Mouse (Mus musculus) heart, embryonic 11.5 days (tissue): Measurements from ENCODE around the gene Ppp1r14d. TPM values are rescaled to one million over a fixed set of nuclear protein-coding genes. Genes with fewer than 3 reads are reported as not detected.
A peak's percentile ranks its signal among the peaks of the same experiment; 100 is the strongest.

ENCODE experiments used
- ATAC-seq: fragments of 200-750 bp; cut with Nextera tagmentation; replicated peaks from 2 replicates; pipeline ENCODE4 v1.8.0; 2017; ENCODE audit warnings: moderate library complexity; ENCODE audit not compliant: insufficient number of reproducible peaks, low FRiP score, low TSS enrichment
- H3K27ac ChIP-seq: fragments of 300-500 bp; sonication (generic); 2 replicates; pipeline ENCODE4 v1.5.1; 2014; ENCODE audit warnings: mild to moderate bottlenecking, low read depth, low read length
- H3K27me3 ChIP-seq: fragments of 300-500 bp; sonication (generic); 2 replicates; pipeline ENCODE4 v1.6.1; 2014; ENCODE audit warnings: mild to moderate bottlenecking, low read length, mixed read lengths; ENCODE audit not compliant: control insufficient read depth, insufficient read depth
- H3K36me3 ChIP-seq: fragments of 300-500 bp; sonication (generic); 2 replicates; pipeline ENCODE4 v1.6.1; 2014; ENCODE audit warnings: mild to moderate bottlenecking, low read length, moderate library complexity, mixed read lengths; ENCODE audit not compliant: control insufficient read depth, insufficient read depth
- H3K4me1 ChIP-seq: fragments of 300-500 bp; sonication (generic); 2 replicates; pipeline ENCODE4 v1.6.1; 2014; ENCODE audit warnings: low read length; ENCODE audit not compliant: control insufficient read depth, insufficient read depth
- H3K4me2 ChIP-seq: fragments of 300-500 bp; sonication (generic); 2 replicates; pipeline ENCODE4 v1.6.1; 2014; ENCODE audit warnings: mild to moderate bottlenecking, moderate library complexity
- H3K4me3 ChIP-seq: fragments of 300-500 bp; sonication (generic); 2 replicates; pipeline ENCODE4 v1.5.1; 2014; ENCODE audit warnings: low read depth, low read length
- H3K9ac ChIP-seq: fragments of 300-500 bp; sonication (generic); 2 replicates; pipeline ENCODE4 v1.6.1; 2014; ENCODE audit warnings: mild to moderate bottlenecking, low read depth, low read length, moderate library complexity
- H3K9me3 ChIP-seq: fragments of 300-500 bp; sonication (generic); replicated peaks from 2 replicates; pipeline ENCODE4 v1.6.1; 2016; ENCODE audit warnings: low read length; ENCODE audit not compliant: control insufficient read depth
- WGBS: fragments of 180-500 bp; shearing (Covaris S2); extraction: QIAGEN DNeasy Blood & Tissue Kit; methylation state at CpG from one replicate; pipeline ENCODE4 v1.1.7; 2014; ENCODE audit not compliant: insufficient replicate concordance; 5-methylcytosine and 5-hydroxymethylcytosine counted together
- polyA plus RNA-seq: library from polyadenylated mRNA; unstranded; fragments of >200 nt; fragmentation: Nextera tagmentation; extraction: Ambion mirVana; gene quantifications from 2 replicates; pipeline ENCODE4 v1.2.1, GENCODE M21; 2014

Gene Ppp1r14d
- polyA plus RNA-seq, 1 experiment from 2014 or later, result not detected

- peaks cover 44% of the 10 kb centered on the region for H3K27me3 ChIP-seq
- H3K9me3 ChIP-seq, result no peaks in the 10 kb centered on the region
- WGBS, result 69% methylated on average over 4 of the region's 4 CpGs
- H3K4me1 ChIP-seq, result peaks cover 8% of the 10 kb centered on the region
- no peak for ATAC-seq
- no peak overlapping the region for H3K4me2 ChIP-seq
- no peak overlapping the region for H3K27ac ChIP-seq
- H3K36me3 ChIP-seq, result no peaks in the 10 kb centered on the region
- no peak overlapping the region for H3K4me3 ChIP-seq
- no peak overlapping the region for H3K9ac ChIP-seq
Measured at GRCm38 (mm10) chr2:119240819-119241186, 11.1 kb upstream of the Ppp1r14d start.

GRCm38 (mm10) chr2:119240075-119240818 is 10.5 kb upstream of the Ppp1r14d start:
- H3K4me2 ChIP-seq, result no peak overlapping the region
- no peaks in the 10 kb centered on the region for H3K36me3 ChIP-seq
- no peaks in the 10 kb centered on the region for H3K9me3 ChIP-seq
- no peak for ATAC-seq
- no peak overlapping the region for H3K27ac ChIP-seq
- H3K4me1 ChIP-seq, result peaks cover 8% of the 10 kb centered on the region
- no peak overlapping the region for H3K9ac ChIP-seq
- H3K4me3 ChIP-seq, result no peak overlapping the region
- peaks cover 50% of the 10 kb centered on the region for H3K27me3 ChIP-seq
- 61% methylated on average over 4 of the region's 4 CpGs for WGBS

- Histone ChIP-seq H3K9ac (no peak overlapping the region), H3K36me3 (no peaks in the 10 kb centered on the region), H3K4me1 (peaks cover 8% of the 10 kb centered on the region), H3K27me3 (peaks cover 57% of the 10 kb centered on the region), H3K4me3 (no peak overlapping the region), H3K9me3 (no peaks in the 10 kb centered on the region), H3K27ac (no peak overlapping the region), H3K4me2 (no peak overlapping the region)
- ATAC-seq, result no peak
- WGBS, result 63% methylated on average over 2 of the region's 2 CpGs
Measured at GRCm38 (mm10) chr2:119238671-119239070, 9.0 kb upstream of the Ppp1r14d start.

- H3K9ac ChIP-seq, result peak overlapping the region; percentile 13; the same call in 1 of the 2 replicates
- no peaks in the 10 kb centered on the region for H3K9me3 ChIP-seq
- no peak for ATAC-seq
- peak overlapping the region; percentile 87 for H3K4me2 ChIP-seq
- WGBS, result 3% methylated on average over 29 of the region's 31 CpGs
- H3K36me3 ChIP-seq, result no peaks in the 10 kb centered on the region
- H3K4me1 ChIP-seq, result peaks cover 8% of the 10 kb centered on the region
- H3K4me3 ChIP-seq, result peak overlapping the region; percentile 49
- no peak overlapping the region for H3K27ac ChIP-seq
- peaks cover 57% of the 10 kb centered on the region for H3K27me3 ChIP-seq
Measured at GRCm38 (mm10) chr2:119237871-119238220, 8.1 kb upstream of the Ppp1r14d start.

- Histone ChIP-seq H3K36me3 (no peaks in the 10 kb centered on the region), H3K4me3 (peak within 1 kb of the TSS; percentile 49), H3K4me2 (peak within 1 kb of the TSS; percentile 87), H3K27ac (no peak within 1 kb of the TSS), H3K9ac (peak within 1 kb of the TSS; percentile 13; the same call in 1 of the 2 replicates), H3K27me3 (peaks cover 57% of the 10 kb centered on the region), H3K4me1 (peaks cover 8% of the 10 kb centered on the region), H3K9me3 (no peaks in the 10 kb centered on the region)
- under 1% methylated on average over 73 of the region's 73 CpGs for WGBS
- no peak for ATAC-seq
Measured at GRCm38 (mm10) chr2:119237210-119237870, 7.6 kb upstream of the Ppp1r14d start, which contains the start of gene Spint1. Spint1 (plus strand) TSS chr2:119237362.

- Histone ChIP-seq H3K4me2 (peak overlapping the region; percentile 87), H3K9ac (no peak overlapping the region), H3K4me3 (peak overlapping the region; percentile 49), H3K27ac (no peak overlapping the region), H3K9me3 (no peaks in the 10 kb centered on the region), H3K4me1 (peaks cover 8% of the 10 kb centered on the region), H3K36me3 (no peaks in the 10 kb centered on the region), H3K27me3 (peaks cover 57% of the 10 kb centered on the region)
- 6% methylated on average over 25 of the region's 25 CpGs for WGBS
- ATAC-seq, result no peak
Measured at GRCm38 (mm10) chr2:119236682-119237209, 7.0 kb upstream of the Ppp1r14d start.

GRCm38 (mm10) chr2:119209176-119209507 is 20.6 kb downstream of the Ppp1r14d start:
- no peaks in the 10 kb centered on the region for H3K27me3 ChIP-seq
- peak overlapping the region; percentile 62 for H3K27ac ChIP-seq
- WGBS, result 2% methylated on average over 13 of the region's 13 CpGs
- peak overlapping the region; percentile 84 for H3K9ac ChIP-seq
- H3K9me3 ChIP-seq, result no peaks in the 10 kb centered on the region
- H3K4me3 ChIP-seq, result peak overlapping the region; percentile 78
- peak overlapping the region; percentile 62 for H3K4me2 ChIP-seq
- no peak for ATAC-seq
- peaks cover 10% of the 10 kb centered on the region for H3K4me1 ChIP-seq
- peaks cover 21% of the 10 kb centered on the region for H3K36me3 ChIP-seq

GRCm38 (mm10) chr2:119208344-119209175 is 21.1 kb downstream of the Ppp1r14d start, which contains the start of the genes Zfyve19 and Dnajc17:
Zfyve19 (plus strand) TSS chr2:119208617.
Dnajc17 (minus strand) TSS chr2:119208795.
- Histone ChIP-seq H3K9me3 (no peaks in the 10 kb centered on the region), H3K36me3 (peaks cover 21% of the 10 kb centered on the region), H3K4me1 (peaks cover 10% of the 10 kb centered on the region), H3K9ac (peak within 1 kb of the TSS; percentile 84), H3K4me2 (peak within 1 kb of the TSS; percentile 62), H3K27ac (peak within 1 kb of the TSS; percentile 66), H3K27me3 (no peaks in the 10 kb centered on the region), H3K4me3 (peak within 1 kb of the TSS; percentile 78)
- under 1% methylated on average over 51 of the region's 51 CpGs for WGBS
- ATAC-seq, result peak; percentile 96
